Mouse (Mus musculus) cerebellum, adult 2 months (tissue): ENCODE results near the gene Cdc14b. TPM values are rescaled to one million over a fixed set of nuclear protein-coding genes. Genes with fewer than 3 reads are reported as not detected.
"Not testable (repeated sequence)": the region's sequence is repeated elsewhere in the genome, so short reads cannot be mapped to it uniquely, and the experiment has no call there.

Experiments used
- DNase-seq, 2 experiments: peaks; one replicate each; pipeline ENCODE4 v3.0.0; 2021
- H3K27ac ChIP-seq: fragments of 200-500 bp; 2 replicates; pipeline ENCODE4 v1.5.1; 2012; ENCODE audit warnings: low read length, control low read depth, inconsistent platforms; ENCODE audit not compliant: insufficient read depth
- H3K27me3 ChIP-seq: fragments of 200-500 bp; 2 replicates; pipeline ENCODE4 v1.6.1; 2012; ENCODE audit warnings: inconsistent platforms, mild to moderate bottlenecking, low read length, moderate library complexity; ENCODE audit not compliant: control insufficient read depth, insufficient read depth
- H3K4me1 ChIP-seq: fragments of 200-500 bp; 2 replicates; pipeline ENCODE4 v1.6.1; 2011; ENCODE audit warnings: low read length; ENCODE audit not compliant: control insufficient read depth, insufficient read depth
- H3K4me3 ChIP-seq: fragments of 200-500 bp; replicated peaks from 2 replicates; pipeline ENCODE3; 2011; ENCODE audit warnings: mild to moderate bottlenecking, low read depth, low read length, control low read depth; ENCODE audit not compliant: insufficient read depth
- CTCF ChIP-seq: fragments of 200-500 bp; IDR thresholded peaks from 2 replicates; pipeline ENCODE4 v1.5.1; 2011; ENCODE audit warnings: low read depth, mild to moderate bottlenecking, control low read depth, low read length, moderate library complexity, borderline replicate concordance; ENCODE audit not compliant: insufficient read depth
- POLR2A ChIP-seq: fragments of 200-500 bp; IDR thresholded peaks from 2 replicates; pipeline ENCODE4 v1.6.1; 2011; ENCODE audit warnings: low read length, control low read depth, borderline replicate concordance; ENCODE audit not compliant: insufficient read depth
- WGBS: fragments of 180-500 bp; shearing (Covaris S2); methylation state at CpG from one replicate; pipeline ENCODE4 v1.1.7; 2018; 5-methylcytosine and 5-hydroxymethylcytosine counted together
- polyA plus RNA-seq: library from polyadenylated mRNA; depleted of rRNA; stranded (reverse); fragments of >200 nt; gene quantifications from 2 replicates; pipeline ENCODE4 v1.2.3, GENCODE M21; 2012

The Cdc14b gene
- polyA plus RNA-seq, 1 experiment, result 15.3 TPM

DNA sequence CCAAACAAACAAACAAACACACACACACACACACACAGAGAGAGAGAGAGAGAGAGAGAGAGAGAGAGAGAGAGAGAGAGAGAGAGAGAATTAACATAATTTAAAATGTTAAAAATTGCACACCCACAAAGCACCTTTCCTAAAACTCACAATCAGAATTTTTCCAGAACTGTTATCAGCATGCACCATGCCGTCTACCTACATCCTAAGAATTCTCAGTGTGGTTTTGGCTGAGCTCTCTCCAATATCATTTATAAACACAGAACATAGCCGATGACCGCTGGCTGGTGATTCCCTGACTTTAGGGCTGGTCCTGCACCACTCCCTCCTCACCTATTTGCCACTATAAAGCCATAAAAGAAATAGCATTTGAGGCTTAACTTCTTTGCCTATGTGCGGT is 6.7 kb downstream of the Cdc14b start:
- TF ChIP-seq CTCF (no peak), POLR2A (no peak)
- 88% methylated on average over 4 of the region's 4 CpGs for WGBS

DNA sequence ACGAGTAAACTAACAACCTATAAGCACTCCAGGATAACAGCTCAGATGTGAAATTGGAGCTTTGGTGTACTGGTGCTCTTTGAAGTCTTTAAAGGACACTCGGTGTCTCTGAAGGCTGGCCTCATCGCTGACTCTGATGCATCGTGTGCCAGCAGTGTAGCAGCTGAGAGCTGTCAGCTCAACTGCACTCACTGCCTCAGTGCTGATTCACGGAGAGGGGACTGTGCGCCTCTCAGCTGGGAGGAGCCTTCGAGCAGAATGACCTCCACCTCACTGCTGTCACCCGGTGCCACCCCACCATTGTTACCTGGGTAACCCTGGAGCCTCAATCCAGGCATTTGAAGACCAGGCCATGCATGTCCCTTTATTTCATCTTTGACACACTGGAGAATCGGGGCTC is 7.9 kb downstream of the Cdc14b start:
- Histone ChIP-seq H3K27me3 (no peaks in the 10 kb centered on the region), H3K4me3 (no peak overlapping the region), H3K27ac (no peak overlapping the region), H3K4me1 (no peaks in the 10 kb centered on the region; the same call in 1 of the 2 replicates)
- TF ChIP-seq POLR2A (no peak), CTCF (no peak)
- peak in 1 of 2 experiments; percentile 20 for DNase-seq
- 37% methylated on average over 9 of the region's 9 CpGs for WGBS

More for the DNA sequence above, 6.7 kb downstream of the Cdc14b start:
- DNase-seq, result no peak
- no peaks in the 10 kb centered on the region for H3K27me3 ChIP-seq
- H3K4me1 ChIP-seq, result no peaks in the 10 kb centered on the region; the same call in 1 of the 2 replicates
- no peak overlapping the region for H3K27ac ChIP-seq
- no peak overlapping the region for H3K4me3 ChIP-seq

DNA sequence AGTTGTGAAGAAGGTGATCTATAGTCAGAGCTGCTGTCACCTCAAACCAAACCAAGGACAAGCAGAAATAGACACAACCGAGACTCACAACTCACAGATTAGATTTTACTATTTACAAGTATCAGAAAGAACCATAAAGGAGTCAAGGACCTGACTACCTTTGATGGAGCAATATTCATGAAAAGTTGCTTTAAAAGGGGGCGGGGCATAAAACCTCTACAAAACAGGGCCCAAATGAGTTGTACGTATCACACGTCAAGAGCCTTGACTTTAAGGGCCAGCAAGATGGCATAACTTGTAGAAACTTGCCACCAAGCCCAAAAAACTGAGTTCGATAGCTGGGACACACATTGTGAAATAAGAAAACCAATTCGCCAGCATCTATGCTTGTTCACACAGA is 10.5 kb downstream of the Cdc14b start:
- H3K4me1 ChIP-seq, result peaks cover 6% of the 10 kb centered on the region
- no peak for TF ChIP-seq POLR2A
- TF ChIP-seq CTCF, result no peak
- H3K27ac ChIP-seq, result no peak overlapping the region
- H3K27me3 ChIP-seq, result no peaks in the 10 kb centered on the region
- H3K4me3 ChIP-seq, result no peak overlapping the region
- WGBS, result 96% methylated on average over 6 of the region's 6 CpGs
- no peak for DNase-seq

DNA sequence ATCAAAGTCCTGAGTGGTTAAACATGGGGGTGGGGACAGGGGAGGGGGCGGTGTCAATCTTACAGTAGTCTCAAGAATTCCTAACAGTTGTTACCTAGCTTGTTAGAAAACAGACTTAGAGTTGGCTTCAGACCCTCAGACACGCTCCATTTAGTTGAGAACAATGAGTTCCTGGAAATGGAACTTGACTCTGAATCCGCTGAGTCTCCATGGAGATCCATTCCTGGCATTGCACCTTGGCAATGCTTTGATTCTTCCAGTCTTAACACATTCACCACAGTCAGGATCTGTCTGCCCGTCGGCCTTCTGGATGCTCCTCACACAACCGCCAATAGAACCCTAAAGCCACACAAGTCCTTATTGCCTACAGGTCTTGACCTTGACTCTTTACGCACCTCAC is 15.2 kb downstream of the Cdc14b start:
- Histone ChIP-seq H3K27ac (no peak overlapping the region), H3K4me1 (peaks cover 22% of the 10 kb centered on the region), H3K4me3 (no peak overlapping the region), H3K27me3 (no peaks in the 10 kb centered on the region)
- WGBS, result 66% methylated on average over 7 of the region's 7 CpGs
- peak in 1 of 2 experiments; percentile 34 for DNase-seq
- TF ChIP-seq POLR2A (no peak), CTCF (no peak)

DNA sequence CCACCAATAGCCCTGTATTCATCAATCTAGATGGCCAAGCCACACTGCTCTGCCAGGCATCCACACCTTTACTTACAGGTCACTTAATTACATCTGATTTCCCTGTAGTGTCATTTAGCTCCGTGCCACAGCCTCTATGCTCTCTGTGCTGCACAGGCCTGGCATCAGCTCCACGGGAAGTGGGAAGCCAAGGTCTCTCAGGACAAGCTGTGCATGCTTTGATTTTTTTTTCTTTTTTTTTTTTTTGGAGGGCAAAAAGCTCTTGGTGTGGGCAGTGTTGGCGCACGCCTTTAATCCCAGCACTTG is 16.6 kb downstream of the Cdc14b start:
- H3K4me3 ChIP-seq, result no peak overlapping the region
- no peaks in the 10 kb centered on the region for H3K27me3 ChIP-seq
- 8% methylated on average over 4 of the region's 4 CpGs for WGBS
- H3K4me1 ChIP-seq, result peaks cover 22% of the 10 kb centered on the region
- peak in 1 of 2 experiments; percentile 87 for DNase-seq
- peak overlapping the region; percentile 68 for H3K27ac ChIP-seq
- TF ChIP-seq POLR2A, result no peak
- TF ChIP-seq CTCF, result no peak

DNA sequence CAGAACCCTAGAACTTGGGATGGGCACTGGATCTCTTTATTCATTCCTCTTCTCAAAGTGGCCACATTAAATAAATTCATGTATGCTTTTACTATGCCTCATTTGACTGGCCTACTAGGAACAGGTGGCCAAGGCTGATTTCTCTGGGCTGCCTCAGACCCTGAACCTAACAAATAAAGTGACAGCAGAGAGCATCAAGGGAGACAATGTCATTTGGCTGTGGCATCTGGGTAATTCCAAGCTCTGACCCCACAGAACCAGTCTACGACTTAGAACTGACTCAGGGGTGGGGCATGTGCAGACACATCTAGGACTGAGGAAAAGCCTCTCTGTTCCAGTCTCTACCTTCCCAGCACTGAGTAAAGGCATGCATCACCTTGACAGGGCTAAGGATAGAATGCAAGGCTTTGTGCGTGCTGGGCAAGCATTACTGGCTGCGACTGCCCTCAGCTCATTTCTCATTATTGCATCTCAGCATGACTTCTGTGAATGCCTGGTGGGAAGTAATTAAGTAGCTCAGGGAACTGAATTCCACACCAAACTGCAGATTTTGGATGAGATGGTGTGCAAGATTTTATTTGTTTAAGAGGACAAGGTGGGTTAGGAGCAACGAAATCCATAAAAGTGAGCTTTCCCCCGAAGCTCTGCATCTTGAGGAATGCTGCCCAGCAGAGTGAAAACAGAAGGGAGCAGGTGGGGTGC is 17.1 kb downstream of the Cdc14b start:
- peaks cover 22% of the 10 kb centered on the region for H3K4me1 ChIP-seq
- H3K4me3 ChIP-seq, result no peak overlapping the region
- peak overlapping the region; percentile 68 for H3K27ac ChIP-seq
- peak; percentile 71 to 85 for DNase-seq
- TF ChIP-seq POLR2A, result no peak
- no peak for TF ChIP-seq CTCF
- no peaks in the 10 kb centered on the region for H3K27me3 ChIP-seq
- WGBS, result 7% methylated on average over 5 of the region's 5 CpGs

DNA sequence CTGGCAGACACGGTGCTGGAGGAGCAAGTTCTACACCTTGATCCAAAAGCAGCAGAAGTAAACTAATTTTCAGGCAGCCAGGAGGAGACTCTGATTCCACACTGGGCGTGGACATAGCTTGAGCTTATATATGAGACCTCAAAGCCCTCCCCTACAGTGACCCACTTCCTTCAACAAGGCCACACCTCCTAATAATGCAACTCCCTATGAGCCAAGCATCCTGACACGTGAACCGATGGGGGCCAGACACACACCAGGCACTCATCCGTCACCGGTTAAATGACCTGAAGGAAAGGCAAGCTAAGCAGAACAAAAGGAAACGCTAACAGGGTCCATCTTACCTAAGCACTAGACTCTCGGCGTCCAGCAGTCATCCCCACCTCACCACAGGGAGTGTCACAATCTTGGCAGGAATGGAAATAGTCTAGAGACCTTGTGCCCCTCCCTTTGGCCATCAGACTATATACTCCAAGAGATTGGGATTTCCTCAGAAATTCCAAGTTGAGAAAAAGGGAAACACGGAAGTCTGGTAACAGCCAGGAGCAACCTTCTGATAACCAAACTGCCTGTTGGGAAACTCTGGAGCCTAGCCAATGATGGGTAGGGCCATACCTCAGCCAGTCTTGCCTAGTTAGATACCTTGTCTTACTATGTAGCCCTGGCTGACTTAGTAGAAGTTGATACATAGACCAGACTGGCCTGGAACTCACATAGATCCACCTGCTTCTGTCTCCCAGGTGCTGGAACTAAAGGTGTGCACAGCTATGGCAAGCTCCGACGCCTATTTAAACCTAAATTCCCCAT is 17.9 kb downstream of the Cdc14b start:
- no peaks in the 10 kb centered on the region for H3K27me3 ChIP-seq
- H3K27ac ChIP-seq, result peak overlapping the region; percentile 68
- TF ChIP-seq POLR2A (no peak), CTCF (no peak)
- 61% methylated on average over 12 of the region's 12 CpGs for WGBS
- DNase-seq, result peak; percentile 27 to 33
- H3K4me3 ChIP-seq, result no peak overlapping the region
- peaks cover 22% of the 10 kb centered on the region for H3K4me1 ChIP-seq

DNA sequence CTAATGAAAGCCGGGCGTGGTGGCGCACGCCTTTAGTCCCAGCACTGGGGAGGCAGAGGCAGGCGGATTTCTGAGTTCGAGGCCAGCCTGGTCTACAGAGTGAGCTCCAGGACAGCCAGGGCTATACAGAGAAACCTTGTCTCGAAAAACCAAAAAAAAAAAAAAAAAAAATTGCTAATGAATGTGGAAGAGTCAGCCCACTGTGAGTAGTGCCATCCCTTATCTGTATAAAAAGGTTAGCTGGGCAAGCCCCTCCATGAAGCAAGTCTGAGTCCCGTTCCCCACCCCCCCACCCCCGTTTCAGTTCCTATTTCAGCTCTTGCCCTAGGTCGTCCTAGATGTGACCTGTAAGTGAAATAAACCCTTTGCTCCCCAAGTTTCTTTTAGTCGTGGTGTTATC is 20.9 kb downstream of the Cdc14b start:
- 91% methylated on average over 11 of the region's 11 CpGs for WGBS
- H3K27ac ChIP-seq, DNase-seq, H3K4me3 ChIP-seq, H3K27me3 ChIP-seq: not testable (repeated sequence)
- peaks cover 16% of the 10 kb centered on the region; the same call in 1 of the 2 replicates for H3K4me1 ChIP-seq
